ENCODE assay signal across 15 mouse cellular contexts in the genomic region with DNA sequence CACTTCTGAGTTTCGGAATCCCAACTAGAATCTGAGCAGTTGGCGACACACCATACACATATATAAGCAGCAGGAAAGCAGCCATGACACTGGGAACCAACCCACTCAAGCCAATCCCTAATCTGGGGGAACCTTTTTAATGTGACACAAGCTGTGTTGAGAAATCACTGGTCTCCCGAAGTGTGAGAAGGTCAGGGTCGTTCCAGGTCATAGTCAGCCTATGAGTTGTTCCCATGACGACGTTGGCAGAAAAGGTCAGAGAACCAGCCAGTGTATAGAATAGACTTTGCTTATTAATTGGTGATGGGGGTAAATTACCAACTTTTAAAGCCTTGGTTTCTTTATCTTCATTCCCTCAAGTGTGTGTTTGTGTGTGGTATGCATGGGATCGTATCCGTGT.
"Had no signal": no experiment of that assay in that cellular context is flagged by ENCODE, and none has a peak within 500 bp of the region (broad histone marks: within the 10 kb centered on the region; RNA-seq: fewer than 3 reads in every experiment).

No protein-coding gene starts in this region.

- H3K27ac ChIP-seq: left cerebral cortex, adult 2 months; liver, embryonic 12.5 days; lung, embryonic 15.5 days; macrophage; midbrain, embryonic 15.5 days; neural tube, embryonic 13.5 days; stomach, embryonic 15.5 days had no signal

- H3K36me3 ChIP-seq: liver, embryonic 12.5 days; lung, embryonic 15.5 days; midbrain, embryonic 15.5 days; neural tube, embryonic 13.5 days; stomach, embryonic 15.5 days had no signal

- DNase-seq: kidney, adult 8-10 months; kidney, postnatal 25 days; lung, postnatal 14 days; retina, postnatal 1 day; thymus, adult 2 months; thymus, postnatal 25 days had no signal

- H3K9me3 ChIP-seq: liver, embryonic 12.5 days; lung, embryonic 15.5 days; midbrain, embryonic 15.5 days; neural tube, embryonic 13.5 days; stomach, embryonic 15.5 days had no signal

- H3K4me1 ChIP-seq: midbrain, embryonic 15.5 days had no signal

- H3K4me2 ChIP-seq: liver, embryonic 12.5 days; lung, embryonic 15.5 days; midbrain, embryonic 11.5 days; midbrain, embryonic 15.5 days; neural tube, embryonic 13.5 days; stomach, embryonic 15.5 days had no signal

- ATAC-seq: liver, embryonic 12.5 days; midbrain, embryonic 15.5 days had no signal

- H3K27me3 ChIP-seq: liver, embryonic 12.5 days; stomach, embryonic 15.5 days had no signal

- H3K9ac ChIP-seq: liver, embryonic 12.5 days; lung, embryonic 15.5 days; midbrain, embryonic 15.5 days; neural tube, embryonic 13.5 days; stomach, embryonic 15.5 days had no signal

- H3K4me3 ChIP-seq: left cerebral cortex, adult 2 months; liver, embryonic 12.5 days; lung, embryonic 15.5 days; megakaryocyte, embryonic 14.5 days; midbrain, embryonic 15.5 days; neural tube, embryonic 13.5 days; stomach, embryonic 15.5 days had no signal
